Mouse (Mus musculus): ENCODE results near the gene Ankef1. TPM values are rescaled to one million over a fixed set of nuclear protein-coding genes. Genes with fewer than 3 reads are reported as not detected.

Gene Ankef1
- 0.46 and 0.61 TPM in 2 replicates for polyA plus RNA-seq (2015; fragmentation: Nextera tagmentation; extraction: Ambion mirVana)

GRCm38 (mm10) chr2:136501651-136502050, at the start of gene Ankef1:
TSS of gene Ankef1 (plus strand) at chr2:136501910.
- no peaks in the 10 kb centered on the region for H3K27me3 ChIP-seq
- no peak within 1 kb of the TSS for H3K4me3 ChIP-seq (replicated peaks)
- no peaks in the 10 kb centered on the region for H3K36me3 ChIP-seq
- 95% methylated on average over 1 of the region's 1 CpGs for WGBS
- no peaks in the 10 kb centered on the region for H3K4me1 ChIP-seq (replicated peaks)
- no peak within 1 kb of the TSS for H3K27ac ChIP-seq
- no peak within 1 kb of the TSS for H3K9ac ChIP-seq (replicated peaks)
- H3K4me2 ChIP-seq (replicated peaks), result no peak within 1 kb of the TSS
- ATAC-seq, result no peak
- H3K9me3 ChIP-seq, result no peaks in the 10 kb centered on the region

- ATAC-seq, result no peak
- no peaks in the 10 kb centered on the region for H3K4me1 ChIP-seq (replicated peaks)
Measured at GRCm38 (mm10) chr2:136456468-136456867, 45.2 kb upstream of the Ankef1 start.

GRCm38 (mm10) chr2:136456875-136457274, 44.8 kb upstream of the Ankef1 start:
- H3K27me3 ChIP-seq, result no peaks in the 10 kb centered on the region
- WGBS, result 89% methylated on average over 3 of the region's 3 CpGs
- H3K36me3 ChIP-seq, result no peaks in the 10 kb centered on the region
- no peak overlapping the region for H3K9ac ChIP-seq (replicated peaks)
- H3K4me3 ChIP-seq (replicated peaks), result no peak overlapping the region
- no peak overlapping the region for H3K4me2 ChIP-seq (replicated peaks)
- H3K4me1 ChIP-seq (replicated peaks), result no peaks in the 10 kb centered on the region
- no peaks in the 10 kb centered on the region for H3K9me3 ChIP-seq
- no peak for ATAC-seq
- H3K27ac ChIP-seq, result no peak overlapping the region

More at GRCm38 (mm10) chr2:136456468-136456867, 45.2 kb upstream of the Ankef1 start:
- H3K9me3 ChIP-seq, result no peaks in the 10 kb centered on the region
- H3K36me3 ChIP-seq, result no peaks in the 10 kb centered on the region
- H3K4me2 ChIP-seq (replicated peaks), result no peak overlapping the region
- H3K27me3 ChIP-seq, result no peaks in the 10 kb centered on the region
- no peak overlapping the region for H3K4me3 ChIP-seq (replicated peaks)
- no peak overlapping the region for H3K9ac ChIP-seq (replicated peaks)
- no peak overlapping the region for H3K27ac ChIP-seq
- WGBS, result 84% methylated on average over 2 of the region's 2 CpGs

GRCm38 (mm10) chr2:136477656-136478055, 24.1 kb upstream of the Ankef1 start:
- Histone ChIP-seq H3K36me3 (no peaks in the 10 kb centered on the region), H3K27ac (no peak overlapping the region), H3K9me3 (no peaks in the 10 kb centered on the region), H3K4me2 (replicated peaks) (no peak overlapping the region), H3K4me3 (replicated peaks) (no peak overlapping the region), H3K27me3 (no peaks in the 10 kb centered on the region), H3K4me1 (replicated peaks) (no peaks in the 10 kb centered on the region), H3K9ac (replicated peaks) (no peak overlapping the region)
- WGBS, result 73% methylated on average over 3 of the region's 3 CpGs
- no peak for ATAC-seq

GRCm38 (mm10) chr2:136482269-136482668, 19.4 kb upstream of the Ankef1 start:
- ATAC-seq, result no peak
- H3K4me1 ChIP-seq (replicated peaks), result no peaks in the 10 kb centered on the region
- H3K27me3 ChIP-seq, result no peaks in the 10 kb centered on the region
- H3K9me3 ChIP-seq, result no peaks in the 10 kb centered on the region
- H3K4me3 ChIP-seq (replicated peaks), result no peak overlapping the region
- H3K4me2 ChIP-seq (replicated peaks), result no peak overlapping the region
- WGBS, result 76% methylated on average over 5 of the region's 5 CpGs
- no peak overlapping the region for H3K9ac ChIP-seq (replicated peaks)
- H3K36me3 ChIP-seq, result no peaks in the 10 kb centered on the region
- no peak overlapping the region for H3K27ac ChIP-seq

- Histone ChIP-seq H3K36me3 (no peaks in the 10 kb centered on the region), H3K4me2 (replicated peaks) (no peak overlapping the region), H3K9ac (replicated peaks) (no peak overlapping the region), H3K27ac (no peak overlapping the region), H3K27me3 (no peaks in the 10 kb centered on the region), H3K9me3 (no peaks in the 10 kb centered on the region), H3K4me1 (replicated peaks) (no peaks in the 10 kb centered on the region), H3K4me3 (replicated peaks) (no peak overlapping the region)
- ATAC-seq, result no peak
- 81% methylated on average over 3 of the region's 3 CpGs for WGBS
Measured at GRCm38 (mm10) chr2:136483058-136483457, 18.7 kb upstream of the Ankef1 start.

- H3K9ac ChIP-seq (replicated peaks), result no peak overlapping the region
- ATAC-seq, result no peak
Measured at GRCm38 (mm10) chr2:136484955-136485354, 16.8 kb upstream of the Ankef1 start.

GRCm38 (mm10) chr2:136485401-136485800, 16.3 kb upstream of the Ankef1 start:
- no peak overlapping the region for H3K4me3 ChIP-seq (replicated peaks)
- no peak overlapping the region for H3K27ac ChIP-seq
- no peaks in the 10 kb centered on the region for H3K4me1 ChIP-seq (replicated peaks)
- H3K27me3 ChIP-seq, result no peaks in the 10 kb centered on the region
- no peaks in the 10 kb centered on the region for H3K36me3 ChIP-seq
- no peak overlapping the region for H3K9ac ChIP-seq (replicated peaks)
- 98% methylated on average over 1 of the region's 1 CpGs for WGBS
- ATAC-seq, result 0 out of 2 replicates have a peak, but pooled peaks have one; percentile 20
- H3K4me2 ChIP-seq (replicated peaks), result no peak overlapping the region
- H3K9me3 ChIP-seq, result no peaks in the 10 kb centered on the region

More at GRCm38 (mm10) chr2:136484955-136485354, 16.8 kb upstream of the Ankef1 start:
- Histone ChIP-seq H3K4me3 (replicated peaks) (no peak overlapping the region), H3K27me3 (no peaks in the 10 kb centered on the region), H3K4me1 (replicated peaks) (no peaks in the 10 kb centered on the region), H3K36me3 (no peaks in the 10 kb centered on the region), H3K4me2 (replicated peaks) (no peak overlapping the region), H3K9me3 (no peaks in the 10 kb centered on the region), H3K27ac (no peak overlapping the region)
- 69% methylated on average over 3 of the region's 3 CpGs for WGBS

GRCm38 (mm10) chr2:136485815-136486619, 15.7 kb upstream of the Ankef1 start:
- WGBS, result 18% methylated on average over 6 of the region's 6 CpGs
- H3K9ac ChIP-seq (replicated peaks), result no peak overlapping the region
- no peaks in the 10 kb centered on the region for H3K27me3 ChIP-seq
- ATAC-seq, result peak; percentile 88
- no peaks in the 10 kb centered on the region for H3K36me3 ChIP-seq
- no peak overlapping the region for H3K4me3 ChIP-seq (replicated peaks)
- no peaks in the 10 kb centered on the region for H3K9me3 ChIP-seq
- no peaks in the 10 kb centered on the region for H3K4me1 ChIP-seq (replicated peaks)
- H3K27ac ChIP-seq, result no peak overlapping the region
- H3K4me2 ChIP-seq (replicated peaks), result no peak overlapping the region

GRCm38 (mm10) chr2:136486986-136487385, 14.7 kb upstream of the Ankef1 start:
- no peak for ATAC-seq
- Histone ChIP-seq H3K4me3 (replicated peaks) (no peak overlapping the region), H3K36me3 (no peaks in the 10 kb centered on the region), H3K9ac (replicated peaks) (no peak overlapping the region), H3K27me3 (no peaks in the 10 kb centered on the region), H3K4me1 (replicated peaks) (no peaks in the 10 kb centered on the region), H3K27ac (no peak overlapping the region), H3K4me2 (replicated peaks) (no peak overlapping the region), H3K9me3 (no peaks in the 10 kb centered on the region)
- WGBS, result 73% methylated on average over 5 of the region's 5 CpGs

- Histone ChIP-seq H3K4me2 (replicated peaks) (no peak overlapping the region), H3K9ac (replicated peaks) (no peak overlapping the region), H3K36me3 (no peaks in the 10 kb centered on the region), H3K4me1 (replicated peaks) (peaks cover 4% of the 10 kb centered on the region; the same call in 1 of the 2 replicates), H3K9me3 (no peaks in the 10 kb centered on the region), H3K4me3 (replicated peaks) (no peak overlapping the region), H3K27ac (no peak overlapping the region), H3K27me3 (peaks cover 5% of the 10 kb centered on the region; the same call in 1 of the 2 replicates)
- ATAC-seq, result no peak
- WGBS, result 12% methylated on average over 5 of the region's 5 CpGs
Measured at GRCm38 (mm10) chr2:136511073-136511472, 9.4 kb downstream of the Ankef1 start.

- no peaks in the 10 kb centered on the region for H3K36me3 ChIP-seq
- no peaks in the 10 kb centered on the region for H3K9me3 ChIP-seq
- H3K4me1 ChIP-seq (replicated peaks), result peaks cover 4% of the 10 kb centered on the region; the same call in 1 of the 2 replicates
- H3K27ac ChIP-seq, result no peak overlapping the region
- H3K4me2 ChIP-seq (replicated peaks), result no peak overlapping the region
- WGBS, result 69% methylated on average over 4 of the region's 4 CpGs
- H3K9ac ChIP-seq (replicated peaks), result no peak overlapping the region
- H3K27me3 ChIP-seq, result peaks cover 5% of the 10 kb centered on the region; the same call in 1 of the 2 replicates
- ATAC-seq, result no peak
- no peak overlapping the region for H3K4me3 ChIP-seq (replicated peaks)
Measured at GRCm38 (mm10) chr2:136511756-136512155, 10.0 kb downstream of the Ankef1 start.

Data from midbrain, embryonic 13.5 days (tissue).